Mouse (Mus musculus) megakaryocyte, embryonic 14.5 days (primary cell): ENCODE measurements at regions not wholly inside any gene's neighbourhood (a gene's known extent, or its start where the extent isn't known, plus 50 kb on each side); places are given as distances from the start of the nearest gene placed in this dataset.
"Not testable (repeated sequence)": the region's sequence is repeated elsewhere in the genome, so short reads cannot be mapped to it uniquely, and the experiment has no call there.

Source experiments
- FLI1 ChIP-seq: IDR thresholded peaks from 2 replicates; pipeline ENCODE4 v1.6.1; 2012; ENCODE audit warnings: low read length, inconsistent platforms, mixed read lengths
- GATA1 ChIP-seq: IDR thresholded peaks from 3 replicates; pipeline ENCODE4 v1.6.1; 2012; ENCODE audit warnings: mixed read lengths, low read length, inconsistent platforms, borderline replicate concordance

DNA sequence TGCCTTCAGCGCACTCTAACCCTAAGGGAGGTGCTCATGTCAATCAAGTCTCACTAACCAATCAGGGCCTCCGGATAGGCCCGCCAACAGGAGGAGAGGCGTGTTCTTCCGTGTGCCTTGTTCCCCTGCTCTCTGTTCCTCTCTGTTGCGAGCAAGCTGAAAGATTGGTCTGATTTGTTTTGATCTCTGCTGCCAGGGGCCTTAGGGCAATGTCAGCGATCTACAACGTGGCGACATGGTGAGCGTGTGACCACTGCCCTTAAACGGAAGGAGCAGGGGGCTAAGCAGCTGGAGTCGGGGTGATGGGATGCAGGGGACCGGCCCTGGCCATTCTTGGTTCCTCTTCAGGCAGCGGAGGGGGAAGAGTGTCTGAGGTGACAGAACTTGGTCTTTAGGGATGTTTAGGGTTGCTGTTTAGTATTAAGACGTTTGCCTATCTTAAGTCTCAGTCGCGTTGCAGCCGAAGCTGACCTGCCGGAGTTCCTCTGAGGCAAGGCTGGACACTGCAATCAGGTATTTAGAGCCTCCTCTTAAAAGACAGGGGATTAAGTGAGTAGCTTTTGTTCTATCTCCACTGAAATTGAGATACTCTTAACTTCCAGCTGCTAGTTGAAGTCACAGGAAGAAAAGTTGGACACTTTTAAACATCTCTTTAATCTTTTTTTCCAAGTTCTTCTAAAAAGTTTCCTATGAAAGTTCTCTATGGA lies 234.4 kb upstream of the Cts3 start:
- not testable (repeated sequence) for TF ChIP-seq GATA1, FLI1
